Mouse (Mus musculus) brain, adult 2 months (tissue): ENCODE results near the gene Cdc37.
A peak's percentile ranks its signal among the peaks of the same experiment; 100 is the strongest.

Experiments used
- DNase-seq: peaks from one replicate; pipeline ENCODE4 v3.0.0; 2011; ENCODE audit warnings: low read depth, low spot score

Gene Cdc37

GRCm38 (mm10) chr9:21097793-21098192 lies 52.0 kb downstream of the Cdc37 start:
- peak; percentile 92 for DNase-seq

GRCm38 (mm10) chr9:21095958-21096357 lies 53.8 kb downstream of the Cdc37 start:
- no peak for DNase-seq

GRCm38 (mm10) chr9:21093423-21093822 lies 56.4 kb downstream of the Cdc37 start:
- no peak for DNase-seq

- peak; percentile 99 for DNase-seq
Measured at GRCm38 (mm10) chr9:21091707-21092320, 58.0 kb downstream of the Cdc37 start, which contains the start of the genes Gm38431 and Raver1. Gm38431 (minus strand) TSS chr9:21091997. Raver1 (minus strand) TSS chr9:21092008.

GRCm38 (mm10) chr9:21090972-21091706 lies 58.6 kb downstream of the Cdc37 start:
- DNase-seq: no peak

GRCm38 (mm10) chr9:21090537-21090936 lies 59.2 kb downstream of the Cdc37 start:
- DNase-seq: no peak

- no peak for DNase-seq
Measured at GRCm38 (mm10) chr9:21083324-21083723, 66.5 kb downstream of the Cdc37 start.
